ENCODE assay signal across 12 mouse cellular contexts in the genomic region with DNA sequence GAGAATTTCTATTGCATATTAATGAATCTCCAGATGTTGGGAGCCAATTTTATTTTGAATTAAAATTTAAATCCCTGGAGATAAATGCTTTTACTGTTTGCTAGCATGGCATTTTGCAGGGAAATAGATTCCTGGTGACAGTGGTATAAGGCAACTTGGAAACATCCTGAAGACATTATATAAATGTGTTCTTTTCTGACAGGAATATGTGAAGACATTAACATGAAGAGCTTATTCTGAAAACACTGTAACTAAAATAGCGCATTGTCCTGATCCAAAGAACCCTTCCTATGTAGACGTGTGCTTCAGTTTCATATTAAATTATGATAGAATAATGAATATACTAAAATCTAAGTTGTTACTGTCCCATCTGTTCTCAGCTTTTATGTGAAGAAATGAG.
"Had no signal": no experiment of that assay in that cellular context is flagged by ENCODE, and none has a peak within 500 bp of the region (broad histone marks: within the 10 kb centered on the region; RNA-seq: fewer than 3 reads in every experiment).

No protein-coding gene starts in this region.

- DNase-seq: retina, postnatal 1 day; right cerebral cortex, adult 18-20 months; right cerebral cortex, postnatal 14 days; right cerebral cortex, postnatal 25 days; right cerebral cortex, postnatal 4 days; spleen, adult 18-20 months; thymus, adult 18-20 months; thymus, adult 2 months; thymus, postnatal 14 days; thymus, postnatal 25 days; thymus, postnatal 36 days; thymus, postnatal 4 days had no signal
